ENCODE assay signal across 27 mouse cellular contexts in genomic region chr9:68072624-68073023, GRCm38 (mm10).
DNase-seq lines count a peak whose midpoint lies in the region; ATAC-seq and TF ChIP-seq lines count a peak whose summit lies in the region.
"Had no signal": no experiment of that assay in that cellular context is flagged by ENCODE, and none has a peak within 500 bp of the region (broad histone marks: within the 10 kb centered on the region; RNA-seq: fewer than 3 reads in every experiment).

No protein-coding gene starts in this region.

- no peak for ATAC-seq in intestine, postnatal 0 days
- no peak for ATAC-seq in intestine, embryonic 15.5 days
- no peak for ATAC-seq in lung, postnatal 0 days
- ATAC-seq in stomach, postnatal 0 days (ENCODE audit: low FRiP score, low TSS enrichment), result no peak
- ATAC-seq in forebrain, embryonic 16.5 days, result no peak
- ATAC-seq: forebrain, embryonic 14.5 days; intestine, embryonic 16.5 days; midbrain, embryonic 16.5 days had no signal

- no peaks in the 10 kb centered on the region for H3K9me3 ChIP-seq in intestine, postnatal 0 days (ENCODE audit: control insufficient read depth)
- no peaks in the 10 kb centered on the region for H3K9me3 ChIP-seq in intestine, embryonic 15.5 days
- H3K9me3 ChIP-seq in lung, postnatal 0 days (ENCODE audit: low read length), result no peaks in the 10 kb centered on the region
- no peaks in the 10 kb centered on the region for H3K9me3 ChIP-seq in MEL (replicated peaks; ENCODE audit: insufficient read depth, low read length)
- no peaks in the 10 kb centered on the region for H3K9me3 ChIP-seq in stomach, postnatal 0 days (ENCODE audit: control insufficient read depth, low read length)
- H3K9me3 ChIP-seq in forebrain, embryonic 16.5 days (ENCODE audit: control insufficient read depth, low read length), result no peaks in the 10 kb centered on the region
- H3K9me3 ChIP-seq: embryonic facial prominence, embryonic 13.5 days; heart, embryonic 15.5 days; hindbrain, embryonic 15.5 days; limb, embryonic 10.5 days; lung, embryonic 15.5 days; neural tube, embryonic 15.5 days had no signal

- H3K9ac ChIP-seq in intestine, postnatal 0 days (ENCODE audit: low read depth, low read length), result no peak overlapping the region
- no peak overlapping the region for H3K9ac ChIP-seq in intestine, embryonic 15.5 days
- no peak overlapping the region for H3K9ac ChIP-seq in lung, postnatal 0 days (replicated peaks; ENCODE audit: low read depth)
- H3K9ac ChIP-seq in MEL (ENCODE audit: control insufficient read depth, low read depth, low read length, poor library complexity, severe bottlenecking), result no peak overlapping the region
- H3K9ac ChIP-seq in stomach, postnatal 0 days (ENCODE audit: low read length), result no peak overlapping the region
- no peak overlapping the region for H3K9ac ChIP-seq in forebrain, embryonic 16.5 days (replicated peaks; ENCODE audit: low read depth, low read length)
- H3K9ac ChIP-seq: embryonic facial prominence, embryonic 13.5 days; heart, embryonic 15.5 days; hindbrain, embryonic 15.5 days; lung, embryonic 15.5 days; neural tube, embryonic 15.5 days had no signal

- 92% methylated on average over 4 of the region's 4 CpGs for WGBS in intestine, postnatal 0 days
- WGBS in intestine, embryonic 15.5 days, result 89% methylated on average over 4 of the region's 4 CpGs
- WGBS in lung, postnatal 0 days, result 87% methylated on average over 4 of the region's 4 CpGs
- WGBS in lung, adult 2 months, result 87% methylated on average over 4 of the region's 4 CpGs
- WGBS in stomach, postnatal 0 days, result 90% methylated on average over 4 of the region's 4 CpGs
- WGBS in forebrain, embryonic 16.5 days, result 93% methylated on average over 4 of the region's 4 CpGs

- peak; percentile 21; the same call in 1 of the 2 replicates for TF ChIP-seq CTCF in intestine, postnatal 0 days (IDR thresholded peaks at IDR 0.05; ENCODE audit: low read depth)
- peak; percentile 9; the same call in 1 of the 2 replicates for TF ChIP-seq CTCF in lung, postnatal 0 days (IDR thresholded peaks at IDR 0.05)
- TF ChIP-seq CTCF in lung, adult 2 months (IDR thresholded peaks at IDR 0.05; ENCODE audit: insufficient read depth, low read length), result no peak
- peak in 1 of 3 experiments; percentile 32; a peak in 1 of 6 replicates for TF ChIP-seq CTCF in MEL (IDR thresholded peaks at IDR 0.05 in 2 of 3, conservative IDR thresholded peaks at IDR 0.05 in 1 of 3; ENCODE audit: control insufficient read depth in 1 of 3, insufficient read depth in 1 of 3, low read depth in 2 of 3, low read length in 3 of 3, poor library complexity in 1 of 3, severe bottlenecking in 1 of 3)
- TF ChIP-seq CTCF in stomach, postnatal 0 days (IDR thresholded peaks at IDR 0.05; ENCODE audit: low read depth), result peak; percentile 36

- no peak overlapping the region for H3K27ac ChIP-seq in intestine, postnatal 0 days (ENCODE audit: low read depth, low read length)
- no peak overlapping the region for H3K27ac ChIP-seq in intestine, embryonic 15.5 days
- no peak overlapping the region for H3K27ac ChIP-seq in lung, postnatal 0 days (ENCODE audit: low read length)
- no peak overlapping the region for H3K27ac ChIP-seq in MEL (ENCODE audit: control insufficient read depth, low read depth, low read length)
- H3K27ac ChIP-seq in stomach, postnatal 0 days (replicated peaks), result no peak overlapping the region
- no peak overlapping the region for H3K27ac ChIP-seq in forebrain, embryonic 16.5 days (ENCODE audit: low read length)
- H3K27ac ChIP-seq: embryonic facial prominence, embryonic 13.5 days; heart, embryonic 15.5 days; hindbrain, embryonic 15.5 days; limb, embryonic 10.5 days; lung, embryonic 15.5 days; macrophage; neural tube, embryonic 15.5 days had no signal

- TF ChIP-seq EP300 in lung, postnatal 0 days (IDR thresholded peaks at IDR 0.05), result no peak
- TF ChIP-seq EP300 in MEL (IDR thresholded peaks at IDR 0.05; ENCODE audit: low read depth in 1 of 2, low read length in 2 of 2), result no peak
- TF ChIP-seq EP300 in stomach, postnatal 0 days (optimal IDR thresholded peaks at IDR 0.05), result no peak

- no peaks in the 10 kb centered on the region for H3K79me2 ChIP-seq in MEL (ENCODE audit: control insufficient read depth, insufficient read depth, low read length, poor library complexity)

- TF ChIP-seq RAD21 in MEL (IDR thresholded peaks at IDR 0.05; ENCODE audit: low read depth, low read length), result no peak

- no peak overlapping the region for H3K4me2 ChIP-seq in intestine, postnatal 0 days (replicated peaks; ENCODE audit: low read depth)
- no peak overlapping the region for H3K4me2 ChIP-seq in intestine, embryonic 15.5 days (replicated peaks)
- H3K4me2 ChIP-seq in lung, postnatal 0 days (replicated peaks; ENCODE audit: low read depth, low read length), result no peak overlapping the region
- no peak overlapping the region for H3K4me2 ChIP-seq in stomach, postnatal 0 days (replicated peaks; ENCODE audit: low read depth)
- H3K4me2 ChIP-seq in forebrain, embryonic 16.5 days (ENCODE audit: low read length), result no peak overlapping the region
- H3K4me2 ChIP-seq: embryonic facial prominence, embryonic 13.5 days; heart, embryonic 15.5 days; hindbrain, embryonic 15.5 days; lung, embryonic 15.5 days; neural tube, embryonic 15.5 days had no signal

- no peak for DNase-seq in lung, postnatal 0 days (ENCODE audit: low spot score)
- DNase-seq in lung, adult 2 months, result no peak
- peak; percentile 14 for DNase-seq in MEL (ENCODE audit: low read depth, low spot score)
- no peak for DNase-seq in stomach, postnatal 0 days (ENCODE audit: low spot score)
- DNase-seq: adrenal gland, postnatal 10 days; cerebellum, adult 8-10 months; cerebellum, postnatal 36 days; embryo, embryonic 11 days; heart, postnatal 4 days; kidney, postnatal 4 days; layer of hippocampus, adult 9-11 months; thymus, adult 2 months; thymus, postnatal 4 days had no signal

- no peak overlapping the region for H3K4me3 ChIP-seq in intestine, postnatal 0 days (ENCODE audit: low read depth, low read length)
- H3K4me3 ChIP-seq in intestine, embryonic 15.5 days (replicated peaks), result no peak overlapping the region
- H3K4me3 ChIP-seq in lung, postnatal 0 days (ENCODE audit: low read depth, low read length), result no peak overlapping the region
- H3K4me3 ChIP-seq in lung, adult 2 months (replicated peaks; ENCODE audit: extremely low read depth, low read depth, low read length), result no peak overlapping the region
- no peak overlapping the region for H3K4me3 ChIP-seq in MEL (ENCODE audit: control insufficient read depth in 1 of 2, insufficient read depth in 1 of 2, low read depth in 2 of 2, low read length in 2 of 2)
- H3K4me3 ChIP-seq in stomach, postnatal 0 days (ENCODE audit: low read depth, low read length), result no peak overlapping the region
- no peak overlapping the region for H3K4me3 ChIP-seq in forebrain, embryonic 16.5 days (replicated peaks; ENCODE audit: low read length)
- H3K4me3 ChIP-seq: embryonic facial prominence, embryonic 13.5 days; erythroblast, embryonic 14.5 days; heart, embryonic 15.5 days; hindbrain, embryonic 15.5 days; limb, embryonic 10.5 days; lung, embryonic 15.5 days; neural tube, embryonic 15.5 days had no signal

- H3K27me3 ChIP-seq in intestine, postnatal 0 days (replicated peaks; ENCODE audit: control insufficient read depth, insufficient read depth, low read length), result no peaks in the 10 kb centered on the region
- H3K27me3 ChIP-seq in intestine, embryonic 15.5 days (replicated peaks), result no peaks in the 10 kb centered on the region
- H3K27me3 ChIP-seq in lung, postnatal 0 days (replicated peaks; ENCODE audit: insufficient read depth, low read length), result no peaks in the 10 kb centered on the region
- H3K27me3 ChIP-seq in MEL (ENCODE audit: control insufficient read depth in 1 of 2, insufficient read depth in 2 of 2, low read length in 2 of 2), result no peaks in the 10 kb centered on the region
- no peaks in the 10 kb centered on the region for H3K27me3 ChIP-seq in stomach, postnatal 0 days (ENCODE audit: control insufficient read depth, insufficient read depth, low read length)
- H3K27me3 ChIP-seq in forebrain, embryonic 16.5 days (replicated peaks; ENCODE audit: control insufficient read depth, insufficient read depth, low read length), result no peaks in the 10 kb centered on the region
- H3K27me3 ChIP-seq: embryonic facial prominence, embryonic 13.5 days; heart, embryonic 15.5 days; hindbrain, embryonic 15.5 days; lung, embryonic 15.5 days; neural tube, embryonic 15.5 days had no signal

- TF ChIP-seq POLR2A in lung, adult 2 months (IDR thresholded peaks at IDR 0.05; ENCODE audit: borderline replicate concordance, extremely low read depth, low read depth, low read length), result no peak
- TF ChIP-seq POLR2A in MEL (IDR thresholded peaks at IDR 0.05; ENCODE audit: control insufficient read depth in 1 of 2, insufficient read depth in 1 of 2, low read depth in 1 of 2, low read length in 2 of 2, poor library complexity in 1 of 2), result no peak

- H3K4me1 ChIP-seq in intestine, postnatal 0 days (replicated peaks; ENCODE audit: control insufficient read depth, insufficient read depth, low read length), result no peaks in the 10 kb centered on the region
- H3K4me1 ChIP-seq in intestine, embryonic 15.5 days (replicated peaks), result no peaks in the 10 kb centered on the region
- no peaks in the 10 kb centered on the region for H3K4me1 ChIP-seq in lung, postnatal 0 days (ENCODE audit: insufficient read depth, low read depth, low read length)
- H3K4me1 ChIP-seq in lung, adult 2 months (ENCODE audit: control insufficient read depth, insufficient read depth, low read length), result no peaks in the 10 kb centered on the region
- H3K4me1 ChIP-seq in MEL (ENCODE audit: control insufficient read depth in 1 of 2, insufficient read depth in 2 of 2, low read length in 2 of 2), result no peaks in the 10 kb centered on the region
- no peaks in the 10 kb centered on the region for H3K4me1 ChIP-seq in stomach, postnatal 0 days (replicated peaks; ENCODE audit: control insufficient read depth, insufficient read depth)
- no peaks in the 10 kb centered on the region for H3K4me1 ChIP-seq in forebrain, embryonic 16.5 days (replicated peaks; ENCODE audit: control insufficient read depth, insufficient read depth, low read length)
- H3K4me1 ChIP-seq: embryonic facial prominence, embryonic 13.5 days; heart, embryonic 15.5 days; hindbrain, embryonic 15.5 days; limb, embryonic 10.5 days; lung, embryonic 15.5 days; neural tube, embryonic 15.5 days had no signal

- H3K36me3 ChIP-seq in intestine, postnatal 0 days (ENCODE audit: control insufficient read depth, insufficient read depth), result no peaks in the 10 kb centered on the region
- H3K36me3 ChIP-seq in intestine, embryonic 15.5 days, result no peaks in the 10 kb centered on the region
- H3K36me3 ChIP-seq in lung, postnatal 0 days (ENCODE audit: insufficient read depth, low read length), result no peaks in the 10 kb centered on the region
- no peaks in the 10 kb centered on the region for H3K36me3 ChIP-seq in MEL (ENCODE audit: control insufficient read depth in 1 of 2, insufficient read depth in 2 of 2, low read length in 2 of 2)
- no peaks in the 10 kb centered on the region for H3K36me3 ChIP-seq in stomach, postnatal 0 days (ENCODE audit: control insufficient read depth, insufficient read depth, low read length)
- no peaks in the 10 kb centered on the region for H3K36me3 ChIP-seq in forebrain, embryonic 16.5 days (ENCODE audit: control insufficient read depth, insufficient read depth)
- H3K36me3 ChIP-seq: embryonic facial prominence, embryonic 13.5 days; heart, embryonic 15.5 days; hindbrain, embryonic 15.5 days; limb, embryonic 10.5 days; lung, embryonic 15.5 days; neural tube, embryonic 15.5 days had no signal

TF ChIP-seq in MEL, 35 proteins besides CTCF, POLR2A, EP300 and RAD21 (continues in another document):
- TF ChIP-seq SIN3A (IDR thresholded peaks at IDR 0.05; ENCODE audit: low read length), result no peak
